ENCODE assay signal across 12 mouse cellular contexts in genomic region chr11:119627243-119627642, GRCm38 (mm10). TPM values are rescaled to one million over a fixed set of nuclear protein-coding genes. Genes with fewer than 3 reads are reported as not detected.
DNase-seq lines count a peak whose midpoint lies in the region; ATAC-seq and TF ChIP-seq lines count a peak whose summit lies in the region.
"Had no signal": no experiment of that assay in that cellular context is flagged by ENCODE, and none has a peak within 500 bp of the region (broad histone marks: within the 10 kb centered on the region; RNA-seq: fewer than 3 reads in every experiment).

No protein-coding gene starts in this region.

- in situ Hi-C loops in Patski (cut with MboI; ENCODE audit: low pct_unique_long_range_greater_than_20kb), result no loop called here

- TF ChIP-seq POLR2A in liver, adult 2 months (IDR thresholded peaks at IDR 0.05; ENCODE audit: extremely low read depth, insufficient read depth, low read length), result no peak

- 72% methylated on average over 3 of the region's 3 CpGs for WGBS in liver, adult 2 months
- 65% methylated on average over 3 of the region's 3 CpGs for WGBS in liver, embryonic 11.5 days

- no peaks in the 10 kb centered on the region for H3K36me3 ChIP-seq in liver, adult 2 months (ENCODE audit: control insufficient read depth, insufficient read depth, low read length)
- peaks cover 4% of the 10 kb centered on the region for H3K36me3 ChIP-seq in liver, embryonic 11.5 days (ENCODE audit: control insufficient read depth, insufficient read depth, low read length)
- H3K36me3 ChIP-seq: liver, embryonic 15.5 days had no signal

- peaks cover 36% of the 10 kb centered on the region for H3K79me2 ChIP-seq in liver, adult 2 months (ENCODE audit: control insufficient read depth, insufficient read depth, low read length)

- no peak overlapping the region for H3K9ac ChIP-seq in liver, adult 2 months (ENCODE audit: low read depth, low read length)
- no peak overlapping the region for H3K9ac ChIP-seq in liver, embryonic 11.5 days (ENCODE audit: low read depth, low read length)
- H3K9ac ChIP-seq: liver, embryonic 15.5 days had no signal

- ATAC-seq in liver, embryonic 11.5 days (replicated peaks; ENCODE audit: low FRiP score), result no peak
- ATAC-seq in Patski, result no peak

- H3K4me3 ChIP-seq in liver, adult 2 months (ENCODE audit: insufficient read depth, low read depth, low read length), result no peak overlapping the region
- H3K4me3 ChIP-seq in liver, embryonic 11.5 days (ENCODE audit: low read depth, low read length), result no peak overlapping the region
- H3K4me3 ChIP-seq: liver, embryonic 15.5 days had no signal

- POLR2A ChIA-PET in Patski (lab: Charles Lee), result interaction anchor here (0.5 kb wide), 1 partner anchor 117 kb away, joined by 5 read pairs; no protein-coding TSS in a partner anchor

- H3K4me2 ChIP-seq in liver, embryonic 11.5 days, result no peak overlapping the region
- H3K4me2 ChIP-seq: liver, embryonic 15.5 days had no signal

- H3K4me1 ChIP-seq in liver, adult 2 months (ENCODE audit: control insufficient read depth, insufficient read depth, low read length), result peaks cover 11% of the 10 kb centered on the region
- H3K4me1 ChIP-seq in liver, embryonic 11.5 days (replicated peaks; ENCODE audit: control insufficient read depth, insufficient read depth, low read length), result peaks cover 20% of the 10 kb centered on the region

- no peaks in the 10 kb centered on the region for H3K9me3 ChIP-seq in liver, embryonic 11.5 days (ENCODE audit: control insufficient read depth, low read length)
- H3K9me3 ChIP-seq: liver, embryonic 15.5 days had no signal

- peak; percentile 41; the same call in 1 of the 2 replicates for TF ChIP-seq CTCF in liver, adult 2 months (IDR thresholded peaks at IDR 0.05; ENCODE audit: low read depth, low read length)
- TF ChIP-seq CTCF in Patski (IDR thresholded peaks at IDR 0.05), result peak; percentile 53

- H3K27ac ChIP-seq in liver, adult 2 months (replicated peaks; ENCODE audit: insufficient read depth, low read depth, low read length), result no peak overlapping the region
- no peak overlapping the region for H3K27ac ChIP-seq in liver, embryonic 11.5 days (ENCODE audit: low read depth, low read length)
- H3K27ac ChIP-seq: liver, embryonic 15.5 days had no signal

- peak; percentile 56 to 62 for DNase-seq in cerebellum, postnatal 10 days
- no peak for DNase-seq in cerebellum, adult 9-10 months
- DNase-seq in liver, adult 2 months (ENCODE audit: extremely low read depth, low read depth, low spot score), result no peak
- no peak for DNase-seq in liver, embryonic 11.5 days (ENCODE audit: low spot score)
- DNase-seq in A20 (ENCODE audit: low read depth, low spot score), result peak; percentile 34
- DNase-seq in Patski (ENCODE audit: low read depth, low spot score), result no peak
- DNase-seq in ovary, postnatal 10 days (ENCODE audit: low spot score), result no peak
- no peak for DNase-seq in adrenal gland, postnatal 25 days
- DNase-seq: cerebellum, adult 9-11 months; kidney, adult 18-20 months; right cerebral cortex, postnatal 14 days had no signal

- H3K27me3 ChIP-seq in liver, adult 2 months (ENCODE audit: control insufficient read depth, insufficient read depth, low read length), result no peaks in the 10 kb centered on the region
- no peaks in the 10 kb centered on the region for H3K27me3 ChIP-seq in liver, embryonic 11.5 days (replicated peaks; ENCODE audit: control insufficient read depth, insufficient read depth, low read length)
- no peaks in the 10 kb centered on the region for H3K27me3 ChIP-seq in Patski
- H3K27me3 ChIP-seq: liver, embryonic 15.5 days had no signal

- CTCF ChIA-PET in Patski (lab: Charles Lee), result no interaction called here

RNA-seq across cellular contexts. Expression of gene Rptor, which starts 24.5 kb away (rescaled TPM):
- total RNA-seq in liver, adult 2 months (2014; rRNA removed), result 11.2 and 17.7 TPM in 2 replicates
- 18.4 and 18.6 TPM in 2 replicates for polyA plus RNA-seq in liver, adult 2 months (2012; rRNA removed)
- polyA plus RNA-seq in liver, embryonic 11.5 days (2014; fragmentation: Nextera tagmentation; extraction: Ambion mirVana), result 11.8 and 13.2 TPM in 2 replicates
- polyA plus RNA-seq in Patski (2021), result 27.9 TPM
- 50.8 and 62.6 TPM in 2 replicates for total RNA-seq in adrenal gland, postnatal 25 days (2021)

Comparison
In these comparisons a context has a peak if more than half of its experiments do, and no peak if none do; other contexts are left out.
1. DNase-seq: peak in cerebellum, postnatal 10 days (2 of 2) and A20 (single experiment); none in cerebellum, adult 9-10 months (single experiment), liver, adult 2 months (single experiment), liver, embryonic 11.5 days (single experiment), Patski (single experiment), ovary, postnatal 10 days (single experiment) and adrenal gland, postnatal 25 days (single experiment).